In genomic region chr6:38676723-38677122, GRCm38 (mm10) we compare ENCODE assay signal across 1 mouse cellular context.
TF ChIP-seq lines count a peak whose summit lies in the region.

No protein-coding gene starts in this region.

TF ChIP-seq in MEL, 35 proteins besides CTCF, POLR2A, EP300 and RAD21 (continued from another document):
- TF ChIP-seq USF2 (IDR thresholded peaks at IDR 0.05; ENCODE audit: borderline replicate concordance in 1 of 2, insufficient read depth in 1 of 2, low read depth in 1 of 2, low read length in 2 of 2) (0 out of 4 replicates have a peak, but pooled peaks of 1 of the 2 experiments have one; percentile 24), MAX (IDR thresholded peaks at IDR 0.05; ENCODE audit: low read length) (peak; percentile 99), MXI1 (IDR thresholded peaks at IDR 0.05; ENCODE audit: low read depth, low read length) (peak; percentile 86), SIN3A (IDR thresholded peaks at IDR 0.05; ENCODE audit: low read length) (peak; percentile 55), NELFE (IDR thresholded peaks at IDR 0.05; ENCODE audit: low read depth, low read length) (peak; percentile 61)
